Mouse (Mus musculus) adrenal gland, adult 18-20 months (tissue): ENCODE data around the gene Stxbp5l. TPM values are rescaled to one million over a fixed set of nuclear protein-coding genes. Genes with fewer than 3 reads are reported as not detected.
"Not testable (repeated sequence)": the region's sequence is repeated elsewhere in the genome, so short reads cannot be mapped to it uniquely, and the experiment has no call there.

Experiments used
- DNase-seq, 2 experiments: peaks; one replicate each; pipeline ENCODE4 v3.0.0; 2021 to 2022; ENCODE audit warnings: low spot score in 2 of 2
- long read RNA-seq, 2 experiments: library from polyadenylated mRNA; stranded (forward); transcript quantifications; one replicate each; pipeline ENCODE4 v2.0.0; 2021
- total RNA-seq, 2 experiments: library from RNA; stranded (reverse); gene quantifications; 1 replicate in 1 of 2; 2 replicates in 1 of 2; pipeline ENCODE4 v1.2.3; 2021

The Stxbp5l gene
- 1 to 10 TPM; 1.9 to 3.4 TPM for total RNA-seq
- long read RNA-seq, experiment 1, partial matches to known transcripts = 1 of 2 reads
- long read RNA-seq, experiment 1, other reads (novel, unspliced or antisense) = 1 of 2 reads
- long read RNA-seq, experiment 2 = 0 reads

DNA sequence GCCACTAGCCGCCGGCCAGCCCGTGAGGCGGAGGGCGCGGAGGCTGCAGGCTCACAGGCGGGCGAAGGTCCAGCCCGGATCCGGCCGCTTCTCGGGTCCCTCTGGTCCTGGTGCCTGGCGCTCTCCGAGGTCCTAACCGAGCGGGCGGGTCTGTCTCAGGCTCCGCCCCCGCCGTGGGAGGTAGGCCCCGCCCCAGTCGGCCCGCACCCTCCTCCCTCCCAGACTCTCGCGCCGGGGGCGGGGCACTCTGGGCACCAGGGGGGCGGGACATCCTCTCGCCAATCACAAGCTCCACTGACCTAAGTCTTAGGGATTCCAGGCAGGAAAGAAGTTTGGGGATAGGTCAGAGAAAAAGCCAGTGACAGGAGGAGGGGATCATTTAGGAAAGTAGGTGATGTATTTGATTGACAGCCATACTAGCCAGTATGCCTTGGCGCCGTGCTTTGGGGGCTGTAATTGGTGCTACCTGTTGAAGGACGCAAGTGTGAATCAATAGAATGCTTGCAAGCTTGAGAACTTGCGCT, at the start of gene Stxbp5l:
Gene Stxbp5l (minus strand): TSS at position 142 of the 524 bp plus-strand sequence.
- peak; percentile 87 to 92 for DNase-seq

DNA sequence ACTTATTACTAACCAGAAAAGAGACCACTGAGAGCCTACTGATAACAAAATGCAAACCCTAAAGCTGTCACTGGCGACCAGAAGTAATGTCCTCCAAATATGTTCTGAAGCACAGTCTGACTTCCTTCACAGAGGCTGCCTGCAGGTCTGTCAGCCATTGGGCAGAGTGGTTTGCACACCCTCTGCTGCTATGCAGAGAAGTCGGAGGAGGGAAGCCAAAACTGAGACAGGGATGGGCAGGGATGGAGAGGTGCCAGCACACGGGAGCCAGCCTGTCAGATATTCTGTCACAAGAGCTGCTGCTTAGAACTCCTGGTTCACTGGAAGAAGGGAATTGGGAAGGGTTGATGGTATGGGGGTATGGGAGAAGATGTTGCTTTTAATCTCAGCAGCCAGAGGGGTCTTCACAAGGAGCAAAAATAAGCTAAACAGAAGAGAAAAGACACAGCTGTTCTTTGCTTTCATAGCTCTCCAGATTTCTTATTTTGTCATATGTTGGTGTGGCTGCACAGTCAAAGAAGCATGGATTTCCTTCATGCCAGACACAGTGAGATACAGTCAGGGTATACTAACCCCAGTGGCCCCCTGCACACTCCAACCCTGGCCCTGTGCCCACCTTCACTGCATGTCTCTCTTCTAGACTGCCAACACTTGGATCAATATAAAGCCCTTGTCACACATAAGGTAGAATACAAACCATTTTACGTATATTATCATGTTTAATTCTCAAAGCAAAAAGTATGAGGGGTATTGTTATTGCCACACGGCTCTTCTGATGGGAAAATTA, 48.8 kb upstream of the Stxbp5l start:
- no peak for DNase-seq

DNA sequence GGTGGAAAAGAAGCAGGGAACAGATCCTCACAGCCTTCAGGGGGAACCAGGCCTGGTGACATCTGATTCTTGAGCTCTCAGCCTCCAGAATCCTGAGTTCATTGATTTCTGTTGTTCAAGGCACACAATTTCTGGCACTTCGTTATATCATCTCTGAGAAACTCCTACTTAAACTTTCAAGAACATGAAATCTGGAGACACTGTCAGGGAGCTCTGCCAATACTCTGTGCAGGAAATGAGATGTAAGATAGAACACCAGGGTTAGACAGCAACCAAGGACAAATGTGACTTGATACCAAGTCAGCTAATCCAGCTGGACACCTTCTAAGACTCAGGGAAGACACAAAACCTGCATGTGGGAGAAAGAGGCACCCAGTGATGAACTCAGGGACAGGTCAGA, 40.7 kb upstream of the Stxbp5l start:
- no peak for DNase-seq

DNA sequence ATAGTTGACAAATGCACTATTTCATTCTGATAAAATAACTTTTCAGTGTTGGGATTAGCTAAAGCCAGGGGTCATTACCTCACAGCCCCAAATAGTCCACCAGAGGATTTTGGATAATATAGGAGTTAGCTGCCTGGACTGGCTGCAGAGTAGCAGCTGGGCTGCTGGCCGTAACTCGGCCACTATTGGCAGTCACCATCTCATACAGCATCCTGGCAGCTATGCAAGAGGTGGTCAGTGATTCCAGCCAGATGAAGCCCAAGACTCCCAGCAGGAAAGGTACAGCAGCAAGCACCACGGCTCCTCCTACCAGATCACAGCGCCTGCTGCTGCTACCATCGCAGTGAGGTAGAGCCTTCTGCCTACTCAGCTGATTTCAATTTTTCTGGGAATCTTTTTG, 38.1 kb upstream of the Stxbp5l start:
- no peak for DNase-seq

GRCm38 (mm10) chr16:37421851-37422250, 37.1 kb upstream of the Stxbp5l start:
- no peak for DNase-seq

- DNase-seq = no peak
These were observed 35.8 kb upstream of the Stxbp5l start for GRCm38 (mm10) chr16:37420512-37420911.

GRCm38 (mm10) chr16:37405536-37405935, 20.8 kb upstream of the Stxbp5l start:
- DNase-seq = no peak

DNA sequence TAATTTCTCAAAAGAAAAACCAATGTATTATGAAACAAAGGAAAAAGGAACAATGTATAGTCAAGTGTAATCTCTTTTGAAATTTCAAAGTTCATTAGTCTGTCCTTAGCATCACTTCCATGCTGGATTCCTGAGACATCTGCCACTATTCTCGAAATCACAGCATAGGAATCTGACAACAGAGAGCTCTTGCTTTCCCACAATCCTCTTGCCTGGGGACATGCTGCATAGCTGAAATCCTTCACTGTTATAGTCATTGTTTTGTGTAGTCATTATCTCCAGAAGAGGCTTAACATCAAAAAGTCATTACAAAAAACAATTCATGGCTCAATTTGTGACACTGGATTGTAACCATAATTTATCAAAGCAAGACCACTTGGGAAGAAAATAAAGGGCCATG, 20.2 kb upstream of the Stxbp5l start:
- DNase-seq = no peak

DNA sequence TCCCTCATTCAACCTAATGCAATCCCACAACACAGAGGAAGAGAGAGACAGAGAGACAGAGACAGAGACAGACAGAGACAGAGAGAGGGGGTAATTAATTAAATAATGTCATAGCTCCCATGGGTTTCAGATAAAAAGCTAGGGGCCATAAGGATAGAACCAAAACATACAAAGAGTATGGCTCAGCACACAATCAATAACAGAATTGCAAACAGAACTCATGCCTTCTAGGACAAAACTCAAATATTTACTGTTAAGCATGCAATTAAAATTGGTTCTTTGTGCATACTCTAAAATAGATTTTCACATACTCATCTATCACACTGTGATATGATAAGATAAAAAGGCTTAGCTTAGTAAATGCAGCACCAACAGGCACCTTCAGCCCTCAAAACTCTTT, 5.2 kb upstream of the Stxbp5l start:
- no peak for DNase-seq

GRCm38 (mm10) chr16:37389201-37389905, 4.6 kb upstream of the Stxbp5l start:
- DNase-seq = no peak

DNA sequence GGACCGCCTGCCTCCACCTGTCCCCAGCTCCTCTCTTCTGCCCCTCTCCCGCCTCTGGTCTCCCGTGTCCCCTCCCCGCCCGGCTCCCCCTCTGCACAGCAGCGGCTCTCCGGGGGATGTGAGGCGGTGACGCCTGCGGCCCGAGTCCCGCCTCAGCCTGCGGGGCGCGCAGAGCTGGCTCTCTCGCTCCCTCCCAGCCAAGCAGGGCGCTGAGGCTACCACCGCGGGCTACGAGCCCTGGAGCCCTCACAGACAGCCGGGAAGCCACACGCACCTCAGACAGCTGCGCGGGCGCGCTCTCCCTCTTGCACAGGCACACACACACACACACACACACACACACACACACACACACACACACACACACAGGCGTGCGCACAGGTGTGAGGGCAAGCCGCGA, 393 bp downstream of the Stxbp5l start:
- DNase-seq = peak; percentile 28 to 37

GRCm38 (mm10) chr16:37383426-37383825, 1.3 kb downstream of the Stxbp5l start:
- no peak for DNase-seq

DNA sequence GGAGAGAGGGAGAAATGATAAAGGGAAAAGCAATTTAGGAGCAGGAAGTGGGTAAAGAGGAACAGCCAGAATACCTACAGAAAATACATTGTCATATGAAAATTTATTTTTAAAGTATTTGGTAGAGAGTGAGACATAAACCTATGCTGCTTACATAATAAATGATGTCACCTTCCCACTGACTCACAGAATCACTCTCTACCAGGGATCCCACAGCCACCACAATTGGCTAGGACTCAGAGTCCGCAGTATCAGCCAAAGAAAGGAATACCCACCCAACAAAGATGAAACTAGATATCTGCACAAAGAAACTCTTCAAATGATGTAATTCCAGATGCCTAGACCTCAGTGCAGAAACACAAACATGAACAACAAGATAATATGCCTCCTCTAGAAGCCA, 12.0 kb downstream of the Stxbp5l start:
- DNase-seq = no peak

DNA sequence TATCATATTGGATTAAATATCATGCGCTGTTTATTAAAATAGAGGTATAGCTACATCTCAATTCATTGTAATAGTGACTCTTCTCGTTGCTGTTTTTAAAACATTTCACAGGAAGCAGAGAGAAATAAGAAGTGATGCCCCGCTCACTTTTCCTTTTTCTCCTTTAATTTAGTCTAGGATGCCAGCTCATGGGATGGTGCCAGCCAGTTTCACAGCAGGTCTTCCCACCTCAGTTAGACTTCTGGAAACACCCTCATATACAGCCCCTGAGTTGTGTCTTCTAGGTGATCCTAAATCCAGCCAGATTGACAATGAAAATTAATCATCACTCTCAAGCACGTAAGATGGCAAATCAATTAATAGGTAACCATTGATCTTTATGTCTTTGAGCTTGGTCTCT, 17.3 kb downstream of the Stxbp5l start:
- DNase-seq = no peak

GRCm38 (mm10) chr16:37363958-37364357, 20.8 kb downstream of the Stxbp5l start:
- no peak for DNase-seq

DNA sequence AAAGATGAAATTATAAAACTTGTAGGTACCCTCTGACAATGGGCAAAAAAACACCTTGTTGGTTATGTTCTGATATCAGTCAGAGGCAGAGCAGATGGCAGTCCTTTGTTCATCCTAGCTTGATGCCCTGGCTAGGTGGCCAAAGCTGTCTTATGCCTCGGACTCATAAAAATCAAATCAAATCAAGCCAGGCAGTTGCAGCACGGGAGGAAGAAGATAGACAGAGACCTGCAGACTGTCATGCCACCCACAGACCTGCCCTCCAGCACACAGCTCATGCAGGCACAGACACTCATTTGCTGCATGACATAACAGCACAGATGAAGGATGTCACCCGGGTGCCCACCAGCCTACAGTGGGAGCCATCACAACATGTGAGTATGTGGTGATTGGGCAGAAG, 29.1 kb downstream of the Stxbp5l start:
- DNase-seq = no peak

GRCm38 (mm10) chr16:37347092-37347491, 37.7 kb downstream of the Stxbp5l start:
- no peak for DNase-seq

- DNase-seq = no peak
These were observed 39.8 kb downstream of the Stxbp5l start for GRCm38 (mm10) chr16:37344960-37345359.

DNA sequence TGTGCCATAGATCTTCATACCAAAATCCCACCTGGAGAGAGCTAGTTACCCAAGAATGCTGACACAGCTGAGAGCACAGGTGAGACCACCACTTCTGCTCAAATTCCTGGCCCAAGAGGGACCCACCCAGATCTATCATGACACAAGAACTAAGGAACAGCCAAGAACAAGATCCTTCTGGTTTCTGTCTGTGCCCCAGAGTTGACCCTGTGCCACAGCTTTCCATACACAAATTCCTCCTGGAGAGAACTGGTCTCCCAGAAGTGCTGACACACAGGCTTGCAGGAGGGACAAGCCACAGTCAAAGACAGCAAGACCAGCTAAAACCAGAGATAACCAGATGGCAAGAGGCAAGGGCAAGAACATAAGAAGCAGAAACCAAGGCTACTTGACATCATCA, 43.3 kb downstream of the Stxbp5l start:
- not testable (repeated sequence) for DNase-seq

DNA sequence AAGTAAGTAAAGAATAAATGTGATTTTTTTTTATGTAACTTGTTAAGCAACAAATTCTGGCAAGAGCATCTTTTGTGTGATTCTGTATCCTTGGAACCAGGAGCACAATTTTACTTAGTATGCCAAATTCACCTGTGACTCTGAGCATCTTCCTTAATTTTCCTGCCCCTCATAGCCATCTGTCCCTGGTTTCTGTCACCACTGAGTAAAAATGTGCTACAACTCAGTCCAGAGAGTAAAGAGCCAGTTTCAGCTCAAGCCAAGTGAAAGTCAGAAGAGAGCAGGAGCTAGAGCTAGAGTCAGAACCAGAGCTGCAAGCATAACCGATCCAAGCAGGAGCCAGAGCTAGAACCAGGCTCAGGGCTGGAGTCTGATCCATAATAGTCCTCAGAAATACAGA, 46.6 kb downstream of the Stxbp5l start:
- no peak for DNase-seq

GRCm38 (mm10) chr16:37337529-37337928, 47.2 kb downstream of the Stxbp5l start:
- no peak for DNase-seq

DNA sequence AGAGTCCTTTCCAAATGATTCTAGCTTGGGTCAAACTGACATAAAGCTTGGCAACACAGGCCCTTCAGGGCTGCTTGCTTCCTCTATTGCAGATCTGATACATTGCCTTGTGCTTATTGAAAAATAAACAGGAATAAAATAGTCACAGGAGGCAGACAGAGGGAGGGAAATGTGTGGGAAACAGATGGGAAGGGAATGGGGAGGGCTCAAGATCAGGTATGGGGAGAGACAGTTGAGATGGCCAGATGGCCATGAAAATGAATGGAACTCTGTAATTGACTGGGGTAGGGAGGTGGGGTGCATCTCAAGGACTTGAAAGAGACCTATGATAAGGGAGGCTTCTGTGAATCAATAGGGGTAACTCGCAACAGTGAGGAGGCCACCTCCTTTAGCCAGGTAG, 80.3 kb downstream of the Stxbp5l start:
- no peak for DNase-seq
